Mouse (Mus musculus) adrenal gland, postnatal 4 days (tissue): ENCODE results near the gene Faap100. TPM values are rescaled to one million over a fixed set of nuclear protein-coding genes. Genes with fewer than 3 reads are reported as not detected.
"Not testable (repeated sequence)": the region's sequence is repeated elsewhere in the genome, so short reads cannot be mapped to it uniquely, and the experiment has no call there.

Source experiments
- DNase-seq, 2 experiments: peaks; one replicate each; pipeline ENCODE4 v3.0.0; 2021 to 2022; ENCODE audit warnings: low spot score in 2 of 2, mixed read lengths in 2 of 2
- total RNA-seq, 2 experiments: library from RNA; stranded (reverse); gene quantifications; 2 replicates each; pipeline ENCODE4 v1.2.3; 2021

Gene Faap100
- total RNA-seq, 2 experiments from 2014 or later: 34.5 to 35.6 TPM

DNA sequence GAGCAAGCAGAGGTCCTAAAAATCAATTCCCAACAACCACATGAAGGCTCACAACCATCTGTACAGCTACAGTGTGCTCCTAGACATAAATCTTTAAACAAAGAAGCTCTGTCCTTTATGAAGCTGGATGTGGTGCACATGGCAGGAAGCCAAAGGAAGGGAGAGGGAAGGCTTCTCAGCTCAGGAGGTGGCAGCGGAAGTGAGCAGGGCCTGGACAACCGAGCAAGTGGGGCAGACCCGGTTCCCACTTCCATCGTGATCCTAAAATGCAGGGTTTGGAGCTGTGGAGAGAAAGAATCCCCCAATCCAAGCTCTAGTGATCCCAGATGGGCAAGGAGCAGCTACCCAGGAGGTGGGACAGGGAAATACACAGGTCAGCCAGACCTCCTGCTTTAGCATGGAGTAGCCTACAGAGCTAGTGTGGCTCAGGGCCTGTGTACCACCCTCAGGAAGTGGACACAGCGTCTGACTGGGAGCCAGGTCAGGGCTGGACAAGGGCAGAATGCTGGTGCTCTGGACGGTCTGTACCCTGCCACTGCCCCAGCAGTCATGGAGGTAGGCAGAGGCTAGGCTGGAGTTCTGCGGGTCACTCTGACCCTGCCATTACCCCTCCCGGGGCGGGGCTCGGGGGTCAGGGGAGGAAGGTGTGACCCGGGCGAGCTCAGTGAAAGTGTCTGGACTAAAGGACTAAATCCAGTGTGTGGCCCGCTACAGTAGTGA lies 25.8 kb downstream of the Faap100 start:
- DNase-seq: peak in 1 of 2 experiments; percentile 16

DNA sequence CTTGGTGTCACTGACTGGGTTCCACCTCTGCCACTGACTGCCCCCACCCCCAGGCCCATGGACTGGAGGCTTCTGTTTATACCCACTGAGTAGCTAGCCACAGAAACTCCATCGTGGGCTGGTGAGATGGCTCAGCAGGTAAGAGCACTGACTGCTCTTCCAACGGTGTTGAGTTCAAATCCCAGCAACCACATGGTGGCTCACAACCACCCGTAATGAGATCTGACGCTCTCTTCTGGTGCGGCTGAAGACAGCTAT lies 26.5 kb downstream of the Faap100 start:
- DNase-seq: not testable (repeated sequence)

DNA sequence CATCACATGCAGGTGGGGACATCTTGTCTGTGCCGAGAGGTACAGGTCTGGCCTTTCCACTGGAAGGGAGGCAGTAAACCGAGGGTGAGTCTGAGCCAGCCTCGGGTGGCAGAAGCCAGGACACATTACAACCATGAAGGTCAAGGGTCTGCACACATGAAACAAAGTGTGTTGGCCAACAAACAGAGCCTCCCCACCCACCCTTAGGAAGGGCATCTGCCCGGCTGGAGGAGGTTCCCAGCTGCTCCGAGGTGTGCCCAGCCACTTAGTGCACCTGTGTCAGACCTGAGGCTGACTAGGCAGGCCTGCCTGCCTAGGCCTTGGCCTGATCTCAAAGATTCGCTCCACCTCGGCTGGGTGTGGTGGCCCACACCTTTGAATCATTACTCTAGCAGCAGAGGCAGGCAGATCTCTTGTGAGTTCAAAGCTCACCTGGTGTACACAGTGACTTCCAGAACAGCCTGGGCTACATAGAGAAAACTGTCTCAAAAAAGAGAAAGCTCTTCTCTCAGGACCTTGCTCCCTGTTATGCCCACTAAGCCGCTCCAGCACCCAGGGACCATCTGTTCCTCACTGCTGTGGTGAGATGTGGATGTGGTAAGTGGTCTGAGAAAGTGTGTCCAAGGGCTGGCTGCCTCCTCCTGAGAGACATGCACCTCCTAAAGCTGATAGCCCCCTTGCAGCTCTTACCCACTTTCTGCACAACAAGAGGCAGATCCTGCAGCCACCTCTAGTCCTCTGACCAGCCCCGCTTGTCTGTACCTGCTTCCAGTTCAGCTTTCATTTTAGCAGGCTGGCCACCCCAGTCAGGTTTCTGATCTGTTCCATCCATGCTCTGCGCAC lies 27.1 kb downstream of the Faap100 start:
- peak in 1 of 2 experiments; percentile 4 for DNase-seq

DNA sequence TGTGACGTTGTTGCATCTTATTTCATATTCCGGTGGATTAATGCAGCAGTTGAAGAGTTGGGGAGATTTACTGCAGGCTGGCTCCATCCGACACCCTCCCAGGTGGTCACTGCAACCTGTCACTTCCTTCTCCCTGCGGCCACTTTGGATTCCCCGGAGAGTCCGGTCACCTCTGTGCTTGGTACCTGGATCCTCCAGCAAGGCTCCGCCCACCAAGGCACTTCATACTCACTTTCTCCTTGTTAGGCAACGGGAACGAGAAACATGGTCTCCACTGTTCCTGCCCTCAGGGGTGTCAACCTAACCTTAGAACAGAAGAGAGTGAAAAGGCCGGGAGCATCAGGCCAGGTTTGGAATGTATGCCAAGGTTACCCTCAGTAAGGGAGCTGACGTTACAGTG lies 27.9 kb downstream of the Faap100 start:
- no peak for DNase-seq

DNA sequence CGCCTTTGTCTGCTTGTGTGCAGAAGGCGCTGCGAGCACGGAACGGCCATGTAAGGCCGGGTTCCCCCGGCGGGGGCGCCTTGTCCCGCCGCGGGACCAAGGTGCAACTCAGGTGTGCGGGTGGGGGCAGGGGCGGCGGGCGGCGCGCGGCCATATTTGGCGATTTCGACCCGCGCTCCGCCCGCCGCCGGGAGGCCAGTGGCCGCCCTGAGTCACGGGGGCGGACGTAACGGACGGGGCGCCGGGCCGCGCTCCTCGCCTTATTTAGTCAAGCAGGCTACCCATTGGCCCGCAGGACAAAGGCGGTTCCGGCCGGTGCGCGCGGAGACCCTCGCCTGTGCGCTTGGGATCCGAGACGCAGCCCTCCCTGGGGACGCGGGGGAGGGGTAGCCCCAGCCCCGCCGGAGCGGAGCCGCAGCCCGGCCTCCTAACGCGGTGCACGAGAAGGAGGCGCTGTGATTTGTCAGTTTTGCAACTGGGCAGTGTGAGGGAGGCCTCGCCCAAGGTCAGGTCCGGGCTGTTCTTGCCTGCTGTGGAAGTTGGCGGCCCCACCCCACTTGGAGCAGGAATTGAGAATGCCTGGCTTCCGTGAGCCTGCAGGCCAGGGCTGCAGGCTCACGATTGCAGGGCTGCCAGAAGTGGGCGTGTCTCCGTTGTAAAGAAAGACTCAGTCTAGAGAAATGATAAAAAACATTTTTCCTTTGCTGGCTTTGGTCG lies 28.4 kb downstream of the Faap100 start:
- peak; percentile 62 to 79 for DNase-seq

DNA sequence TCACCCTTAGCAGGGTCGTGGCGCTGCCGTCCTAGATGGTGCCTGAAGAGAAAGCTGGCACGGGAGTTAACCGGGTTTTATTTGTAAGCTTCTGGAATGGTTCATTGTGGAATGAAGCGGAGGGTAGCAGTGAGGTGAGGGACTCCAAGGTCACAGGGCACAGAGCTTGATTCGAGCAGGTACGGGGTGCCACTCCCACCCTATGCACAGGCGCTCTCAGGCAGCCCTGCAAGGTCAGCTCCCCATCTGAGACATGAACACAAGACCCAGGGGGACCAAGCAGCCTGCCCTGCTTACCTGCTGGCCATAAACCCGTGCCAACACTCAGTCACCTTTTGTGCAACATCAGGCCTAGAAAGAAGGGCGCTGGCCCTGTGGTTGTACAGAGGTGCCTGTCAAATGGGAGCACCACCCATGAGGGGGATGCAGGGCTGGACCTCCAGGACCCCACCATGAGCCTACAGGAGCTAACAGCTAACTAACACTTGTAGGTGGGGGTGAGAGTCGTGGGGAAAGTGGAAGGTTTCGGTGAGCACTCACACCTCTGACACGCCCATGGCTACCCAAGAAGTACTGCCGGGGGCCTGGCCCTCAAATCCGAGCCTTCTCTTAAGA lies 29.1 kb downstream of the Faap100 start:
- DNase-seq: peak; percentile 15 to 31

DNA sequence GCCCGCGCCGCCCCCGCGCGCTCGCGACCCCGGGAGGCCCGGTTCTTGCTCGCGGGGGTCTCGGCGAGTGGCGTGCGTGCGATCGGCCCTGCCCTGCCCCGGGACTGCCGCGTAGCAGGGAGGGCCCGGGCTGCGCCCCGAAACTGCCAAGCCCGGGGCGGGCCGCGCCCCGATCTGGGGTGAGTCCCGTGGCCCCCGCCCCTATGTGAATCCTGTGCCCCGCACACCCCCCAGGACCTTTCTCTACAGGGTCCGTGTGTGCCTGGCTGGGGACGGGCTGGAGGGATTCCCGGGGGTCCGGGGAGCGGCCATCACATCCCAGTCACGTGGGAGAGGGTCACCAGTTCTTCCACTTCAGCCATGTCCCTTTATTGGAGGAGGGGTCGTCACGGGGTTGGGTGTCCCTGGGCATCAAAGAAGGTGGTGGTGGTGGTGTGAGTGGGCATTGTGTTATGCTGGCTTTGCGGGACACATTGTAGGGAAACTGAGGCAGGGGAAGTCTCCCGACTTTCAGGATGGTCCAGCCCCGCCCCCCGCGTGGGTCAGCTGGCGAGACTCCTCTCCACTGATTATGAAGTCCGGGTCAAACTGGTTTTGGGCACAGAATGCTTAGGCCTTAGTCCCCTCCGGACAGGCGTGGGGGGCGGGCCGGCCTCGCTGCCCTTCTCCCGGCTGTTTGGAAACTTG lies 29.7 kb downstream of the Faap100 start:
- peak in 1 of 2 experiments; percentile 21 for DNase-seq

DNA sequence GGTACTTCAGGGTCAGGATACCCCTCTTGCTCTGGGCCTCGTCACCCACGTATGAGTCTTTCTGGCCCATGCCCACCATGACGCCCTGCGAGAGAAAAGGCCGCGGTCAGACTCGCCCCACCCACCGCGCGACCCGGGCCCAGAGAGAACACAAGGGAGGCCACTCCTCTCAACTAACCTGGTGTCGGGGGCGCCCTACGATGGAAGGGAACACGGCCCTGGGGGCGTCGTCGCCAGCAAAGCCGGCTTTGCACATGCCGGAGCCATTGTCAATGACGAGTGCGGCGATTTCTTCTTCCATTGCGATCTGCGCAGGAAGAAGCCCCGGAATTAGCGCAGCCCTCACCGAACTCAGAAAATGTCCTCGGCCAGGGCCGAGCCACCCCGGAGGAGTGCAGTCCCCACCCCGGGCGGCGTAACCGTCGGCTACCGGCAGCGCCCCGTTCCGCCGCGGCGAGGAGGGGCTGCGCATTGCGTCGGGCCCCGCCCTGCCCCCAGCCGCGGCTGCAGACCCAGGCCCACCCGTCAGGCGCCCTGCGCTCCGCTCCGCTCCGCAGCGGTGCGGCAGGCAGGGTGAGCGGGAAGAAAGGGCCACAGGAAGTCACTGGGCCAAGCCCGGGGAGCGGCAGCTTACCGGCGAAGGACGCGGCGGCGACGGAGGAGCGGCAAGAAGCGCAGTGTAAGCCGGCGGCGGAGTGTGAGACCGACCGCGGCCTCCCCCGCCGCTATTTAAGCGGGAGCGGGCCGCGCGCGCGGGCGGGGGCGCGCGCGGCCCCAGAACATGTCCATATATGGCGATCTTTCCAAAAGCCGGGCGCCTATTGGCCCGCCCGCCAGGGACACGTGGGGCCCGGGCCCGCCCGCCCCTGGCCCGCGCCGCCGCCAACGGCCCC lies 30.5 kb downstream of the Faap100 start, which contains the start of gene Actg1:
TSS of gene Actg1 (minus strand) at position 752 of the 893 bp plus-strand sequence.
- peak; percentile 67 to 75 for DNase-seq

DNA sequence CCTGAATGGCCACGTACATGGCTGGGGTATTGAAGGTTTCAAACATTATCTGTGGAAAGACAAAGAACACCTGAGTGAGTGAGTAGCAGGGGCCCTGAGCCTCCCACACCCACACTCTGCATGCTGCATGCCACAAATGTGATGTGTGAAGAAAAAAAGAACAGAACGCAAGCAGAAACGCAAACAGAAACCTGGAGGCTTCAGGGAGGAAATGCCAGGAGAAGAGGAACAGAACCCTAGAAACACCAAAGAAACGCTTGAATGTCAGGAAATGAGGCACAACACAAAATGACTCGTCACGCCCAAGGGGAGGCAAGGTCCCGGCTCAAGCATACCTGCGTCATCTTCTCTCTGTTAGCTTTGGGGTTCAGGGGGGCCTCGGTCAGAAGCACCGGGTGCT lies 31.3 kb downstream of the Faap100 start:
- DNase-seq: no peak

DNA sequence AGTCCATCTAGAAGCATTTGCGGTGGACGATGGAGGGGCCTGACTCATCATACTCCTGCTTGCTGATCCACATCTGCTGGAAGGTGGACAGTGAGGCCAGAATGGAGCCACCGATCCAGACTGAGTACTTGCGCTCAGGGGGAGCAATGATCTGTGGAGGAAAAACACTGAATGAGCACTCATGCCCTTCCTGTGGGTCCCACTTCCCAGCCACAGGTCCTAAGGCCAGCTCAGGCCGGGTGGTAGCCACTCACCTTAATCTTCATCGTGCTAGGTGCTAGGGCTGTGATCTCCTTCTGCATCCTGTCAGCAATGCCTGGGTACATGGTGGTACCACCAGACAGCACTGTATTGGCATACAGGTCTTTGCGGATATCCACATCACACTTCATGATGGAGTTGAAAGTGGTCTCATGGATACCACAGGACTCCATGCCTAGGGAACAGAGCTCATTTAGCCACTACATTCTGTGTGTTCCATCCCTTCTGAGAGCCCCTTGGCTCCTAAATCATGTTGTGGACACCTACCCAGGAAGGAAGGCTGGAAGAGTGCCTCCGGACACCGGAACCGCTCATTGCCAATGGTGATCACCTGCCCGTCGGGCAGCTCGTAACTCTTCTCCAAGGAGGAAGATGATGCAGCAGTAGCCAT lies 32.1 kb downstream of the Faap100 start:
- not testable (repeated sequence) for DNase-seq

DNA sequence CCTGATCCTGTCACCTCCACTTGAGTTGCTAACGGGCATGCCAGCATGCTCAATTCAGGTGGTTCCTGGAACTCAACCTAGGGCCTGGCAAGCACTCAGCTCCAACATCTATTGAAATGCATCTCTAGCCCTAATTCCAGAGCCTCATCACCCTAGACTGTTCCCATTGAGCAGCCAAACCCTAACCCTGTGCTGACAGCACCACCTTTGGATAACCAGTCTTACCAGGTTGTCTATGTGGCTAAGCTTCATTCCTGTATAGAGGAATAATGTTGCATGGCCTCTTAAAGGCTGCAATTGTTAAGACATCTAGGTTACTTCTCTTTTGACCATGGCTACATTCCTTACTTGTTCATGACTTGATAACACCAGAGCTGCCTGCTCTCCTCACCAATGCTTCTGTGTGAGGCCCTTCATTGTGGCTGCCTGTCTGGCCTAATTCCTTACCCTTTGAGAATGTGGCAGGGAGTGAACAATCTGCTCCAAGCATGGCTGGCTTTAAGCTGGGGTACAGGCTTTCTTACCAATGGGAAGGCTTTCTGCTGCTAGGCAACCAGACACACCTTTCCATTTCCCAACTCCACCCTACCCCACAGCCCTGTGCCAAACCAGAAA lies 33.4 kb downstream of the Faap100 start:
- DNase-seq: peak in 1 of 2 experiments; percentile 3

DNA sequence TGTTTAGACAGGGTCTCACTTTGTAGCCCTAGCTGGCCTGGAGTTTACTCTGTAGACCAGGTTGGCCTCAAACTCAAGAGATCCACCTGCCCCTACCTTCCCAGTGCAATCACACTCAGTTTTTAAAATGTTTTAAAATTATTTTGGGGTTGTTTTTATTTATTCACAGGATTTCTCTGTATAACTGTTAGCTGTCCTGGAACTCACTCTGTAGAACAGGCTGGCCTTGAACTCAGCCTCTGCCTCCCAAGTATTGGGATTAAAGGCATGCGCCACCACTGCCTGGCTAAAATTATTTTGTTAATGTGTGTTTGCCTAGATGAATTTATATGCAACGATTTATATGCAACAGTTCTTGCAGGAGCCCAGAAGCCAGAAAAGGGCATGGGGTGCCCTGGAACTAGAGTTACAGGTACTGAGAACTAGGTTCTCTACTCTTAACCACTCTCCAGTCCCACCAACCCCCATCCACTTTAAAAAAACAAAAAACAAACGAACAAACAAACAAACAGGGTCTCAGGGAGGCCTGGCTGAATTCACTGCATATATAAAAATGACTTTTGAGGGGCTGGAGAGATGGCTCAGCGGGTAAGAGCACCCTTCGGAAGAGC lies 34.1 kb downstream of the Faap100 start:
- no peak for DNase-seq

DNA sequence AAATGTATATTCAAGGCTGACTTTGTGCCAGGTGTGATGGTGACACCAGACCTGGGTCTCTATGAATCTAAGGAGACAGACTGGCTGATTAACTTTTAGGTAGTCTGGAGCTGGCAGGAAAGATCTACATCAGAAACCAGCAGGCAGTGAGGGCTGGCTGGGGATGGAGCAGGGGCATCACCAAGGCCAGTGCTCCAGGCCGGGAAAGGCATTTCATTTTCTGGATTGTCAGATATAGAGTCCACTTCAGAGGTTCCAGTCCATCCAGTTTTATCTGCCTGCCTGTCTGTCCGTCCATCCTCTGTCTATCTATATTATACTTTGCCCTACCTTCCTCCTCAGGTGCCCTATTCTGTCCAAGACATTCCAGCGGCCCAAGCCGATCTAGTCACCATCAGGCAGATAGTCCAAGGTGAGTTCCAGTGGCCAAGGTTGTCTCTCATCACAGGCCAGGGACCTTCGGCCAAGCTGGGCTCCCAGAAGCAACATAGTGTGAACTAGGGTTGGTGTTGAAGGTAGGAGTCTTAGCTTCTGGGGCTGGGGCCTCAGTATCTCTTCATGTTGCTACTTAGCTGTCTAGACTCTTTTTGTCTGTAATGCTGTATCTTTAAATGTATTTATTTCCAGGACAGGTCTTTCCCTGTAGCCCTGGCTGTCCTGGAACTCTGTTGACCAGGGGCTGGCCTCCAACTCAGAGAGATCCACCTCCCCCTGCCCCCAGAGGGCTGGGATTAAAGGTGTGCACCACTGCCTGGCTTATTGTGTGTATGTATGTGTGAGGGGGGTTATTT lies 34.9 kb downstream of the Faap100 start:
- no peak for DNase-seq

DNA sequence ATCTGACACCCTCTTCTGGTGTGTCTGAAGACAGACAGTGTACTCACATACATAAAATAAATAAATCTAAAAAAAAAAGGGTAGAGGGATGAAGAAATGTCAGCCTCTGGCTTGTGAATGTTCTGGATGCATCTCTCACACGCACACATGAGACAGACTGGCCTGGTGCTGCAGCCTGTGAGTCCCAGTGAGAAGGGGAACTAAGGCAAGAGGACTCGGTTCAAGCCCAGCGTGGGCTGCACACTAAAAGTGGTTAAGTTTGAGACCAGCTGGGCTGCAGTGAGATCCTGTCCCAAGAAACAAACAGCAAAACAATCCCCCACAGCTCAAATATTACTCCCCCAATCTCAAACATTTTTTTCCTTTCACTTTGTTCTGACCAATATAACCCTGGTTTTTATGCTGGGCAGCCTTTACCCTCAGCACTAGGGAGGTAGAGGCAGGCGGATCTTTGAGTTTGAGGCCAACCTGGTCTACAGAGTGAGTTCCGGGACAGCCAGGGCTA lies 35.9 kb downstream of the Faap100 start:
- no peak for DNase-seq

DNA sequence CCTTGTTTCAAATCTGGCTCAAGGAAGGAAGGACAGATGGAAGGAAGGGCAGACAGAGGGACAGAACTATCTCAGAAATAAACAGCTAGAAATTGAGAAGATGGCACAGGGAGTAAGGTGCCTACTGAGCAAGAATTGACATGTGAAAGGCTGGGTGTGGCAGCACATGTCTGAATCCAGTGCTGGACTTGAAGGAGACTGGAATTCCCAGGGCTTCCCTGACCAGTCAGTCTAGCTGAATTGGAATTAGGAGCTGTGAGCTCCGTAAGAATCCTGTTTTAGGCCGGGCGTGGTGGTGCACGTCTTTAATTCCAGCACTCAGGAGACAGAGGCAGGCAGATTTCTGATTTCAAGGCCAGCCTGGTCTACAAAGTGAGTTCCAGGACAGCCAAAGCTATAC lies 36.9 kb downstream of the Faap100 start:
- DNase-seq: no peak

DNA sequence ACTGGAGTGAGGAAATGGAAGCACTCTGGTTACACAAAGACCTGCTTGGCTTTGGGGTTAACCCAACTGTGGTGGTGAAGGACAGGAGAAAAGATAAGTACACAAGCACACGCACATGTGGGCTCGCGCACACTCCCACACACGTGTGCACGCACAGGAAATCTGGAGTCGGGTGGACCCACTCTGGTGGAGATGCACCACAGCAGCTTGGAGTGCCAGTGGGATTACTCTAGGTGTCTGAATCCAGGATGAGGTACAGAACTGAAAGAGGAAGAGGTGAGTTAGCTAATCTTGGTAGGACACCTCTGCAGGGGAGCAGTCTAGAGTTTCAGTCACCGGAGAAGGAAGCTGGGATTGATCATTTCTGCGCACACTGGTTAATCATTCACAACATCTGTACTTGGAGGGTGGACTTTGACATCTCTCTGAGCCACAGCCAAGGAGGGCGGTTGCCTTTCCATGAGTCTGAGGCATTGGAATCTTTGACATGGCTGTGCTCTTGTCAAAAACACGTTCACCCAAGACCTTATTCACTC lies 38.5 kb downstream of the Faap100 start:
- no peak for DNase-seq

DNA sequence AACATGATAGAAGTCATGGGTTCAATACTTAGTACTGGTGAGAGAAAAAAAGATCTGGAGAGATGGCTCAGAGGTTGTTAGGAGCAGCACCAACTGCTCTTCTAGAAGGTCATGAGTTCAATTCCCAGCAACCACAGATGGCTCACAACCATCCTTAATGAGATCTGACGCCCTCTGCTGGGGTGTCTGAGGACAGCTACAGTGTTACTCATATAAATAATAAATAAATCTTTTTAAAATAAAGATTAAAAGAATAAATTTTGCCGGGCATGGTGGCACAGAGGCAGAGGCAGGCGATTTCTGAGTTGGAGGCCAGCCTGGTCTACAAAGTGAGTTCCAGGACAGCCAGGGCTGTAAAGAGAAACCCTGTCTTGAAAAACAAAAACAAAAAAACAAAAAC lies 39.8 kb downstream of the Faap100 start:
- no peak for DNase-seq
